Mouse (Mus musculus) limb, embryonic 12.5 days (tissue): ENCODE data around the gene Sstr3. TPM values are rescaled to one million over a fixed set of nuclear protein-coding genes. Genes with fewer than 3 reads are reported as not detected.

ENCODE experiments used
- ATAC-seq: fragments of 200-750 bp; cut with Nextera tagmentation; 2 replicates; pipeline ENCODE4 v1.8.0; 2017; ENCODE audit warnings: low read depth, moderate TSS enrichment; ENCODE audit not compliant: insufficient number of reproducible peaks, insufficient read depth, low FRiP score, low TSS enrichment
- H3K27ac ChIP-seq: fragments of 300-500 bp; sonication (generic); 2 replicates; pipeline ENCODE4 v1.5.1; 2016; ENCODE audit warnings: mild to moderate bottlenecking, moderate library complexity
- H3K27me3 ChIP-seq: fragments of 300-500 bp; sonication (generic); 2 replicates; pipeline ENCODE4 v1.6.1; 2016; ENCODE audit warnings: mild to moderate bottlenecking, moderate library complexity
- H3K36me3 ChIP-seq: fragments of 300-500 bp; sonication (generic); 2 replicates; pipeline ENCODE4 v1.6.1; 2016; ENCODE audit warnings: mild to moderate bottlenecking, moderate library complexity
- H3K4me1 ChIP-seq: fragments of 300-500 bp; sonication (generic); replicated peaks from 2 replicates; pipeline ENCODE4 v1.6.1; 2016
- H3K4me2 ChIP-seq: fragments of 300-500 bp; sonication (generic); 2 replicates; pipeline ENCODE4 v1.6.1; 2016; ENCODE audit warnings: mild to moderate bottlenecking, moderate library complexity
- H3K4me3 ChIP-seq: fragments of 300-500 bp; sonication (generic); replicated peaks from 2 replicates; pipeline ENCODE4 v1.5.1; 2016; ENCODE audit warnings: mild to moderate bottlenecking
- H3K9ac ChIP-seq: fragments of 300-500 bp; sonication (generic); replicated peaks from 2 replicates; pipeline ENCODE4 v1.6.1; 2016; ENCODE audit warnings: mild to moderate bottlenecking, moderate library complexity
- H3K9me3 ChIP-seq: fragments of 300-500 bp; sonication (generic); 2 replicates; pipeline ENCODE4 v1.6.1; 2016; ENCODE audit warnings: mild to moderate bottlenecking, moderate library complexity
- WGBS: fragments of 180-500 bp; shearing (Covaris S2); methylation state at CpG from one replicate; pipeline ENCODE4 v1.1.7; 2016; 5-methylcytosine and 5-hydroxymethylcytosine counted together
- polyA plus RNA-seq: library from polyadenylated mRNA; unstranded; fragments of >200 nt; fragmentation: Nextera tagmentation; extraction: Ambion mirVana; gene quantifications from 2 replicates; pipeline ENCODE4 v1.2.1, GENCODE M21; 2016

Gene Sstr3
- polyA plus RNA-seq, 1 experiment from 2014 or later = 0.05 TPM

GRCm38 (mm10) chr15:78491301-78491700, 53.2 kb downstream of the Sstr3 start:
- peaks cover 11% of the 10 kb centered on the region for H3K4me1 ChIP-seq
- H3K9ac ChIP-seq = no peak overlapping the region
- H3K27ac ChIP-seq = no peak overlapping the region
- H3K9me3 ChIP-seq = no peaks in the 10 kb centered on the region
- no peak overlapping the region for H3K4me2 ChIP-seq
- H3K27me3 ChIP-seq = peaks cover 7% of the 10 kb centered on the region; the same call in 1 of the 2 replicates
- no peak for ATAC-seq
- WGBS = 86% methylated on average over 3 of the region's 3 CpGs
- H3K36me3 ChIP-seq = no peaks in the 10 kb centered on the region
- no peak overlapping the region for H3K4me3 ChIP-seq

- peak overlapping the region; percentile 81 for H3K27ac ChIP-seq
- peaks cover 10% of the 10 kb centered on the region; the same call in 1 of the 2 replicates for H3K27me3 ChIP-seq
- H3K4me2 ChIP-seq = no peak overlapping the region
- no peaks in the 10 kb centered on the region for H3K36me3 ChIP-seq
- WGBS = 48% methylated on average over 8 of the region's 8 CpGs
- ATAC-seq = no peak
- no peak overlapping the region for H3K4me3 ChIP-seq
- no peaks in the 10 kb centered on the region for H3K9me3 ChIP-seq
- H3K4me1 ChIP-seq = peaks cover 11% of the 10 kb centered on the region
- no peak overlapping the region for H3K9ac ChIP-seq
These were observed 54.6 kb downstream of the Sstr3 start for GRCm38 (mm10) chr15:78489906-78490305.

- Histone ChIP-seq H3K27ac (no peak overlapping the region), H3K4me2 (no peak overlapping the region), H3K36me3 (no peaks in the 10 kb centered on the region), H3K4me1 (peaks cover 11% of the 10 kb centered on the region), H3K27me3 (peaks cover 10% of the 10 kb centered on the region; the same call in 1 of the 2 replicates), H3K9me3 (no peaks in the 10 kb centered on the region), H3K4me3 (no peak overlapping the region), H3K9ac (no peak overlapping the region)
- ATAC-seq = no peak
- 92% methylated on average over 3 of the region's 3 CpGs for WGBS
These were observed 55.2 kb downstream of the Sstr3 start for GRCm38 (mm10) chr15:78489248-78489647.

- Histone ChIP-seq H3K9ac (no peak overlapping the region), H3K27ac (no peak overlapping the region), H3K4me3 (no peak overlapping the region), H3K27me3 (peaks cover 10% of the 10 kb centered on the region; the same call in 1 of the 2 replicates), H3K36me3 (no peaks in the 10 kb centered on the region), H3K9me3 (no peaks in the 10 kb centered on the region), H3K4me1 (peaks cover 11% of the 10 kb centered on the region), H3K4me2 (no peak overlapping the region)
- no peak for ATAC-seq
- 71% methylated on average over 4 of the region's 4 CpGs for WGBS
These were observed 57.4 kb downstream of the Sstr3 start for GRCm38 (mm10) chr15:78487066-78487465.

Other genes starting within 250 kb of the Sstr3 start
- 0.10 and 0.31 TPM in 2 replicates for gene Csf2rb2, start 239.0 kb downstream of the Sstr3 start, polyA plus RNA-seq
- 0.64 and 1.2 TPM in 2 replicates for gene Csf2rb, start 218.9 kb downstream of the Sstr3 start, polyA plus RNA-seq
- not detected in 2 replicates for gene Tex33, start 148.8 kb downstream of the Sstr3 start, polyA plus RNA-seq
- 6.3 and 6.7 TPM in 2 replicates for gene Tst, start 138.8 kb downstream of the Sstr3 start, polyA plus RNA-seq
- 2.1 and 3.0 TPM in 2 replicates for gene Mpst, start 138.3 kb downstream of the Sstr3 start, polyA plus RNA-seq
- gene Kctd17, start 116.1 kb downstream of the Sstr3 start, polyA plus RNA-seq = 40.3 and 49.8 TPM in 2 replicates
- 0.10 TPM in 1 of 2 replicates, not detected in the other for gene Tmprss6, start 76.1 kb downstream of the Sstr3 start, polyA plus RNA-seq
- 0.05 and 0.08 TPM in 2 replicates for gene Il2rb, start 49.4 kb downstream of the Sstr3 start, polyA plus RNA-seq
- gene C1qtnf6, start 13.3 kb downstream of the Sstr3 start, polyA plus RNA-seq = 14.8 and 20.0 TPM in 2 replicates
- 5.1 and 6.0 TPM in 2 replicates for gene Rac2, start 28.1 kb upstream of the Sstr3 start, polyA plus RNA-seq
- 5.1 TPM in 2 replicates for gene Cyth4, start 52.4 kb upstream of the Sstr3 start, polyA plus RNA-seq
- gene Elfn2, start 174.1 kb upstream of the Sstr3 start, polyA plus RNA-seq = 0.03 and 0.27 TPM in 2 replicates
- 12.1 and 12.4 TPM in 2 replicates for gene Mfng, start 228.8 kb upstream of the Sstr3 start, polyA plus RNA-seq